Mouse (Mus musculus): ENCODE measurements around the gene Sema4f. TPM values are rescaled to one million over a fixed set of nuclear protein-coding genes. Genes with fewer than 3 reads are reported as not detected.

The Sema4f gene
- polyA plus RNA-seq, 1 experiment from 2014 or later = 3.2 TPM

Other genes starting within 250 kb of the Sema4f start
- gene Pole4, start 234.4 kb downstream of the Sema4f start, polyA plus RNA-seq (2016; fragmentation: Nextera tagmentation; extraction: Ambion mirVana) = 87.5 and 93.5 TPM in 2 replicates
- gene Hk2, start 165.3 kb downstream of the Sema4f start, polyA plus RNA-seq (2016; fragmentation: Nextera tagmentation; extraction: Ambion mirVana) = 18.7 and 32.0 TPM in 2 replicates
- 0.22 and 0.42 TPM in 2 replicates for gene M1ap, start 7.1 kb upstream of the Sema4f start, polyA plus RNA-seq (2016; fragmentation: Nextera tagmentation; extraction: Ambion mirVana)
- 7.7 and 8.6 TPM in 2 replicates for gene Dok1, start 93.7 kb upstream of the Sema4f start, polyA plus RNA-seq (2016; fragmentation: Nextera tagmentation; extraction: Ambion mirVana)
- gene Loxl3, start 94.4 kb upstream of the Sema4f start, polyA plus RNA-seq (2016; fragmentation: Nextera tagmentation; extraction: Ambion mirVana) = 10.5 and 10.7 TPM in 2 replicates
- gene Aup1, start 114.8 kb upstream of the Sema4f start, polyA plus RNA-seq (2016; fragmentation: Nextera tagmentation; extraction: Ambion mirVana) = 169 and 179 TPM in 2 replicates
- 70.9 and 82.5 TPM in 2 replicates for gene Htra2, start 115.5 kb upstream of the Sema4f start, polyA plus RNA-seq (2016; fragmentation: Nextera tagmentation; extraction: Ambion mirVana)
- 2.2 and 3.5 TPM in 2 replicates for gene Dqx1, start 118.1 kb upstream of the Sema4f start, polyA plus RNA-seq (2016; fragmentation: Nextera tagmentation; extraction: Ambion mirVana)
- 5.6 and 12.3 TPM in 2 replicates for gene Tlx2, start 130.5 kb upstream of the Sema4f start, polyA plus RNA-seq (2016; fragmentation: Nextera tagmentation; extraction: Ambion mirVana)
- gene Pcgf1, start 138.1 kb upstream of the Sema4f start, polyA plus RNA-seq (2016; fragmentation: Nextera tagmentation; extraction: Ambion mirVana) = 41.1 and 42.2 TPM in 2 replicates
- 0.39 and 0.55 TPM in 2 replicates for gene Lbx2, start 146.6 kb upstream of the Sema4f start, polyA plus RNA-seq (2016; fragmentation: Nextera tagmentation; extraction: Ambion mirVana)
- gene Ccdc142, start 161.8 kb upstream of the Sema4f start, polyA plus RNA-seq (2016; fragmentation: Nextera tagmentation; extraction: Ambion mirVana) = 3.0 and 3.8 TPM in 2 replicates
- gene Gm42688, start 161.8 kb upstream of the Sema4f start, polyA plus RNA-seq (2016; fragmentation: Nextera tagmentation; extraction: Ambion mirVana) = 2.2 and 3.2 TPM in 2 replicates
- 151 and 154 TPM in 2 replicates for gene Mrpl53, start 169.3 kb upstream of the Sema4f start, polyA plus RNA-seq (2016; fragmentation: Nextera tagmentation; extraction: Ambion mirVana)
- 37.9 and 40.0 TPM in 2 replicates for gene Mogs, start 175.7 kb upstream of the Sema4f start, polyA plus RNA-seq (2016; fragmentation: Nextera tagmentation; extraction: Ambion mirVana)
- 157 and 245 TPM in 2 replicates for gene Wbp1, start 181.8 kb upstream of the Sema4f start, polyA plus RNA-seq (2016; fragmentation: Nextera tagmentation; extraction: Ambion mirVana)
- gene Ino80b, start 185.7 kb upstream of the Sema4f start, polyA plus RNA-seq (2016; fragmentation: Nextera tagmentation; extraction: Ambion mirVana) = 19.8 and 22.8 TPM in 2 replicates
- 40.5 and 46.4 TPM in 2 replicates for gene Rtkn, start 195.7 kb upstream of the Sema4f start, polyA plus RNA-seq (2016; fragmentation: Nextera tagmentation; extraction: Ambion mirVana)
- gene Wdr54, start 216.6 kb upstream of the Sema4f start, polyA plus RNA-seq (2016; fragmentation: Nextera tagmentation; extraction: Ambion mirVana) = 14.2 and 15.9 TPM in 2 replicates
- 3.1 and 6.0 TPM in 2 replicates for gene 1700003E16Rik, start 216.6 kb upstream of the Sema4f start, polyA plus RNA-seq (2016; fragmentation: Nextera tagmentation; extraction: Ambion mirVana)
- gene Dctn1, start 226.2 kb upstream of the Sema4f start, polyA plus RNA-seq (2016; fragmentation: Nextera tagmentation; extraction: Ambion mirVana) = 121 and 140 TPM in 2 replicates

All from hindbrain, embryonic 10.5 days (tissue).